Mouse (Mus musculus) lung, embryonic 14.5 days (tissue): ENCODE results near the gene 4931423N10Rik. TPM values are rescaled to one million over a fixed set of nuclear protein-coding genes. Genes with fewer than 3 reads are reported as not detected.
A peak's percentile ranks its signal among the peaks of the same experiment; 100 is the strongest.
"Not testable (repeated sequence)": the region's sequence is repeated elsewhere in the genome, so short reads cannot be mapped to it uniquely, and the experiment has no call there.

Experiments
- ATAC-seq: fragments of 200-750 bp; cut with Nextera tagmentation; 2 replicates; pipeline ENCODE4 v1.8.0; 2017; ENCODE audit warnings: mild to moderate bottlenecking, moderate TSS enrichment, moderate library complexity; ENCODE audit not compliant: insufficient read depth
- DNase-seq: peaks from one replicate; pipeline ENCODE4 v3.0.0-alpha.2; 2015
- H3K27ac ChIP-seq: fragments of 300-500 bp; sonication (generic); 2 replicates; pipeline ENCODE4 v1.5.1; 2014; ENCODE audit warnings: low read depth, mild to moderate bottlenecking, moderate library complexity
- H3K27me3 ChIP-seq: fragments of 300-500 bp; sonication (generic); 2 replicates; pipeline ENCODE4 v1.6.1; 2014; ENCODE audit warnings: low read length, control low read depth; ENCODE audit not compliant: insufficient read depth
- H3K36me3 ChIP-seq: fragments of 300-500 bp; sonication (generic); 2 replicates; pipeline ENCODE4 v1.6.1; 2014; ENCODE audit warnings: control low read depth; ENCODE audit not compliant: insufficient read depth
- H3K4me1 ChIP-seq: fragments of 300-500 bp; sonication (generic); 2 replicates; pipeline ENCODE4 v1.6.1; 2014; ENCODE audit warnings: antibody characterized with exemption, control low read depth; ENCODE audit not compliant: insufficient read depth
- H3K4me2 ChIP-seq: fragments of 300-500 bp; sonication (generic); 2 replicates; pipeline ENCODE4 v1.6.1; 2014; ENCODE audit warnings: mild to moderate bottlenecking
- H3K4me3 ChIP-seq: fragments of 300-500 bp; sonication (generic); 2 replicates; pipeline ENCODE4 v1.5.1; 2014; ENCODE audit warnings: low read depth, low read length
- H3K9ac ChIP-seq: fragments of 300-500 bp; sonication (generic); 2 replicates; pipeline ENCODE4 v1.6.1; 2014
- H3K9me3 ChIP-seq: fragments of 300-500 bp; sonication (generic); 2 replicates; pipeline ENCODE4 v1.6.1; 2016; ENCODE audit warnings: low read depth, low read length, control low read depth
- CTCF ChIP-seq: IDR thresholded peaks from 2 replicates; pipeline ENCODE4 v1.5.1; 2016; ENCODE audit warnings: antibody characterized with exemption, low read depth
- WGBS: fragments of 180-500 bp; shearing (Covaris S2); extraction: QIAGEN DNeasy Blood & Tissue Kit; methylation state at CpG from one replicate; pipeline ENCODE4 v1.1.7; 2014; 5-methylcytosine and 5-hydroxymethylcytosine counted together
- polyA plus RNA-seq: library from polyadenylated mRNA; unstranded; fragments of >200 nt; fragmentation: Nextera tagmentation; extraction: Ambion mirVana; gene quantifications from 2 replicates; pipeline ENCODE4 v1.2.1, GENCODE M21; 2014

The 4931423N10Rik gene
- polyA plus RNA-seq, 1 experiment from 2014 or later = not detected

DNA sequence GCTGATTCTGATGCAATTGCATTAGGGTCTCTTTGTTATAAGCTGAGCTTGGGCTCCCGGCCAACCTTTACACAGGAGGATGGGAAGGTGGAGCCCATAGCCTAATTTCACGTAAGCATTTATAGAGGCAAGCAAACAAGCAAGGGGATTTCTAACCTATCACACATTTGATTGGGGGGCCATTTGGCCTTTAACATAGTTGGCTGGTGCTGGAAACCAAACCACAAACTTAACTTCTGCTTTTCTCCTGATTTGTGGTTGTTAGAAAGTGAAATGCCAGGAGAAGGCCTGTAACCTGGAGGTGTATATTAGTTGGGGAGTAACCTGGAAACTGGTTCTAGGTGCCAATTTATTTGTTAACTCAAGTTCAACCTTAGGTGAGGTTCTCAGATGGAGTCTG is 21.2 kb downstream of the 4931423N10Rik start:
- no peak for DNase-seq
- WGBS = 70% methylated on average over 2 of the region's 2 CpGs
- H3K36me3 ChIP-seq = no peaks in the 10 kb centered on the region

GRCm38 (mm10) chr2:23234065-23234773 is 26.9 kb downstream of the 4931423N10Rik start:
- Histone ChIP-seq H3K27ac (no peak overlapping the region), H3K27me3 (no peaks in the 10 kb centered on the region), H3K4me3 (peak overlapping the region; percentile 44), H3K36me3 (no peaks in the 10 kb centered on the region), H3K9ac (no peak overlapping the region; the same call in 1 of the 2 replicates), H3K9me3 (no peaks in the 10 kb centered on the region), H3K4me1 (no peaks in the 10 kb centered on the region), H3K4me2 (peak overlapping the region; percentile 69)
- ATAC-seq = peak; percentile 87
- WGBS = under 1% methylated on average over 41 of the region's 50 CpGs
- no peak for TF ChIP-seq CTCF
- DNase-seq = peak; percentile 72

More for the DNA sequence above, 21.2 kb downstream of the 4931423N10Rik start:
- no peak for ATAC-seq
- Histone ChIP-seq H3K4me3 (no peak overlapping the region), H3K27me3 (no peaks in the 10 kb centered on the region), H3K4me2 (no peak overlapping the region), H3K4me1 (no peaks in the 10 kb centered on the region), H3K9me3 (no peaks in the 10 kb centered on the region), H3K9ac (no peak overlapping the region), H3K27ac (no peak overlapping the region)
- TF ChIP-seq CTCF = no peak

DNA sequence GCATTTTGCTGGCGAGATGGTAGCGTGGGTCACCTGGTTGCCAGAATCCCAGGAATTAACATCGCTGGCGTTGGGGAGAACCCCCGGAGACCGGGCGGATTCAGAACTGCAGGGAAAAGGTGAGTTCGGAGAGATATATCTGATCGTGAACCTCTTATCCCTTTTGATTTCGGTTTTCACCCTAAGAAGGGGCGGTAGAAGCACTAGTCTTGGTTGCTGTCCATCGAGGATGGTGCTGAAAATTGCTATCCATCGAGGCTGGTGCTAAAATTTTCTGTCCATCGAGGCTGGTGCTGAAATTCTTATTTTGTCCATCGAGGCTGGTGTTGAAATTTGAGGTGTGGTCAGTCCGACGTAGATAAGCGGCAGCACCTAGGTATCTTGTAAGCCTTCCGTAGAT is 83.7 kb downstream of the 4931423N10Rik start:
- DNase-seq = peak; percentile 73
- H3K9me3 ChIP-seq, ATAC-seq, H3K4me2 ChIP-seq, H3K4me3 ChIP-seq, H3K4me1 ChIP-seq, H3K36me3 ChIP-seq, H3K27me3 ChIP-seq, H3K27ac ChIP-seq, H3K9ac ChIP-seq: not testable (repeated sequence)
- WGBS = 47% methylated on average over 19 of the region's 19 CpGs

GRCm38 (mm10) chr2:23314869-23315268 is 107.6 kb downstream of the 4931423N10Rik start:
- Histone ChIP-seq H3K27ac (no peak overlapping the region), H3K4me2 (no peak overlapping the region), H3K4me3 (no peak overlapping the region), H3K36me3 (no peaks in the 10 kb centered on the region), H3K9ac (no peak overlapping the region), H3K27me3 (no peaks in the 10 kb centered on the region), H3K4me1 (no peaks in the 10 kb centered on the region), H3K9me3 (no peaks in the 10 kb centered on the region)
- ATAC-seq (no peak), DNase-seq (peak; percentile 0)
- WGBS = 6% methylated on average over 1 of the region's 1 CpGs
- TF ChIP-seq CTCF = 0 out of 2 replicates have a peak, but pooled peaks have one; percentile 16

Other genes with a start within 250 kb of the 4931423N10Rik start
- gene Abi1, start 167.2 kb upstream of the 4931423N10Rik start, polyA plus RNA-seq = 43.5 and 46.5 TPM in 2 replicates
- 21.2 and 24.6 TPM in 2 replicates for gene Acbd5, start 139.3 kb upstream of the 4931423N10Rik start, polyA plus RNA-seq
- 16.3 and 18.7 TPM in 2 replicates for gene Mastl, start 51.5 kb upstream of the 4931423N10Rik start, polyA plus RNA-seq
- 81.1 and 86.0 TPM in 2 replicates for gene Yme1l1, start 51.1 kb upstream of the 4931423N10Rik start, polyA plus RNA-seq
- gene Nxph2, start 113.8 kb downstream of the 4931423N10Rik start, polyA plus RNA-seq = not detected in 2 replicates